ENCODE assay signal across 8 mouse cellular contexts in the genomic region with DNA sequence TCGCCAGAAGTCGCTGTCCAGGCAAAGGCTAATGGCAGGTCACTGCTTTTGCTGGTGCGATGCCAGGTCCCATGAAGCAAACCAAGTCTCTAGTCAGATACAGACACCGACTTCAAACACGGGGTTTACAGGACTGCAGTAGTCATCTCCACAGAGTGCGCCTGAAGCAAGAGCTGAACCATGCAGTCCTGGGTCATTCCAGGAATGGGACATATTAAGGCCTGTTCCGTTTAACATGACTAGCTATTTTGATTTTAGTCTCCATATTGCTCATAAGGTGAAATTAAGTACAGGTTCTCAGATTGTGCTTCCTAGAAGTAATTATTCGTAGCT. TPM values are rescaled to one million over a fixed set of nuclear protein-coding genes. Genes with fewer than 3 reads are reported as not detected.
A peak's percentile ranks its signal among the peaks of the same experiment; 100 is the strongest.
DNase-seq lines count a peak whose midpoint lies in the region; ATAC-seq and TF ChIP-seq lines count a peak whose summit lies in the region.

No protein-coding gene starts in this region.

- intact Hi-C loops in heart, adult 2 months (cut with DNase I): loop anchor here (1.0 to 5.0 kb wide), 3 partner anchors 47 to 242 kb away; a partner anchor contains a TSS
- intact Hi-C loops in heart, postnatal 25 days (cut with DNase I): loop anchor here (2.0 to 5.0 kb wide), 3 partner anchors 47 to 357 kb away; a partner anchor contains a TSS

- peak overlapping the region; percentile 76 for H3K4me2 ChIP-seq in liver, embryonic 11.5 days
- H3K4me2 ChIP-seq in stomach, postnatal 0 days (replicated peaks; ENCODE audit: low read depth): peak overlapping the region; percentile 70

- no peak for DNase-seq in heart, adult 2 months
- DNase-seq in heart, postnatal 25 days (ENCODE audit: low spot score): no peak
- DNase-seq in thymus, adult 2 months: no peak
- no peak for DNase-seq in thymus, postnatal 36 days
- no peak for DNase-seq in liver, embryonic 11.5 days (ENCODE audit: low spot score)
- no peak for DNase-seq in stomach, postnatal 0 days (ENCODE audit: low spot score)
- DNase-seq in spleen, postnatal 36 days (ENCODE audit: low spot score in 2 of 2): no peak
- no peak for DNase-seq in left cerebral cortex, adult 8-10 months (ENCODE audit: low spot score in 2 of 2)

- H3K27ac ChIP-seq in heart, adult 2 months: peak overlapping the region; percentile 89
- no peak overlapping the region for H3K27ac ChIP-seq in thymus, adult 2 months (ENCODE audit: control insufficient read depth, insufficient read depth, low read length)
- H3K27ac ChIP-seq in liver, embryonic 11.5 days (ENCODE audit: low read depth, low read length): no peak overlapping the region; the same call in 1 of the 2 replicates
- H3K27ac ChIP-seq in stomach, postnatal 0 days (replicated peaks): peak overlapping the region; percentile 70; the same call in 1 of the 2 replicates

- peak overlapping the region; percentile 58 for H3K9ac ChIP-seq in heart, adult 2 months (ENCODE audit: low read depth, low read length)
- peak overlapping the region; percentile 91 for H3K9ac ChIP-seq in liver, embryonic 11.5 days (ENCODE audit: low read depth, low read length)
- peak overlapping the region; percentile 47; the same call in 1 of the 2 replicates for H3K9ac ChIP-seq in stomach, postnatal 0 days (ENCODE audit: low read length)

- no peaks in the 10 kb centered on the region for H3K9me3 ChIP-seq in liver, embryonic 11.5 days (ENCODE audit: control insufficient read depth, low read length)
- no peaks in the 10 kb centered on the region for H3K9me3 ChIP-seq in stomach, postnatal 0 days (ENCODE audit: control insufficient read depth, low read length)

- 29% methylated on average over 8 of the region's 8 CpGs for WGBS in heart, adult 2 months
- WGBS in thymus, adult 2 months: 31% methylated on average over 8 of the region's 8 CpGs
- 38% methylated on average over 8 of the region's 8 CpGs for WGBS in liver, embryonic 11.5 days
- WGBS in stomach, postnatal 0 days: 34% methylated on average over 8 of the region's 8 CpGs

- peak overlapping the region; percentile 89 for H3K4me3 ChIP-seq in heart, adult 2 months
- H3K4me3 ChIP-seq in thymus, adult 2 months (ENCODE audit: control insufficient read depth, insufficient read depth, low read length): peak overlapping the region; percentile 97
- H3K4me3 ChIP-seq in liver, embryonic 11.5 days (ENCODE audit: low read depth, low read length): peak overlapping the region; percentile 78
- peak overlapping the region; percentile 77 for H3K4me3 ChIP-seq in stomach, postnatal 0 days (ENCODE audit: low read depth, low read length)

- peaks cover 7% of the 10 kb centered on the region for H3K4me1 ChIP-seq in heart, adult 2 months (ENCODE audit: control insufficient read depth, insufficient read depth, low read length)
- peaks cover 5% of the 10 kb centered on the region; the same call in 1 of the 2 replicates for H3K4me1 ChIP-seq in thymus, adult 2 months (replicated peaks; ENCODE audit: control insufficient read depth, insufficient read depth, low read length)
- H3K4me1 ChIP-seq in liver, embryonic 11.5 days (replicated peaks; ENCODE audit: control insufficient read depth, insufficient read depth, low read length): peaks cover 13% of the 10 kb centered on the region; the same call in 1 of the 2 replicates
- H3K4me1 ChIP-seq in stomach, postnatal 0 days (replicated peaks; ENCODE audit: control insufficient read depth, insufficient read depth): 0 out of 2 replicates have a peak, but pooled peaks cover 4% of the 10 kb centered on the region

- peaks cover 12% of the 10 kb centered on the region; the same call in 1 of the 2 replicates for H3K36me3 ChIP-seq in heart, adult 2 months (ENCODE audit: control insufficient read depth, insufficient read depth, low read length)
- H3K36me3 ChIP-seq in thymus, adult 2 months (ENCODE audit: control insufficient read depth, insufficient read depth, low read length): no peaks in the 10 kb centered on the region
- H3K36me3 ChIP-seq in liver, embryonic 11.5 days (ENCODE audit: control insufficient read depth, insufficient read depth, low read length): no peaks in the 10 kb centered on the region
- no peaks in the 10 kb centered on the region for H3K36me3 ChIP-seq in stomach, postnatal 0 days (ENCODE audit: control insufficient read depth, insufficient read depth, low read length)

- TF ChIP-seq POLR2A in heart, adult 2 months (IDR thresholded peaks at IDR 0.05; ENCODE audit: insufficient read depth, low read depth, low read length): no peak
- TF ChIP-seq POLR2A in thymus, adult 2 months (IDR thresholded peaks at IDR 0.05; ENCODE audit: control insufficient read depth, extremely low read depth, insufficient read depth, low read length, poor library complexity): no peak

- no peak for TF ChIP-seq CTCF in heart, adult 2 months (IDR thresholded peaks at IDR 0.05)
- TF ChIP-seq CTCF in thymus, adult 2 months (IDR thresholded peaks at IDR 0.05; ENCODE audit: borderline replicate concordance, control insufficient read depth, extremely low read depth, insufficient read depth, low read length, poor library complexity): no peak
- no peak; the same call in 1 of the 2 replicates for TF ChIP-seq CTCF in stomach, postnatal 0 days (IDR thresholded peaks at IDR 0.05; ENCODE audit: low read depth)

- H3K79me2 ChIP-seq in heart, adult 2 months (replicated peaks; ENCODE audit: control insufficient read depth, insufficient read depth, low read length): peaks cover 2% of the 10 kb centered on the region

- H3K27me3 ChIP-seq in heart, adult 2 months (ENCODE audit: control insufficient read depth, insufficient read depth, low read length): no peaks in the 10 kb centered on the region
- H3K27me3 ChIP-seq in thymus, adult 2 months (ENCODE audit: control insufficient read depth, insufficient read depth, low read length): no peaks in the 10 kb centered on the region
- H3K27me3 ChIP-seq in liver, embryonic 11.5 days (replicated peaks; ENCODE audit: control insufficient read depth, insufficient read depth, low read length): no peaks in the 10 kb centered on the region
- no peaks in the 10 kb centered on the region for H3K27me3 ChIP-seq in stomach, postnatal 0 days (ENCODE audit: control insufficient read depth, insufficient read depth, low read length)

- no peak for TF ChIP-seq EP300 in heart, adult 2 months (IDR thresholded peaks at IDR 0.05; ENCODE audit: insufficient read depth, low read depth, low read length)
- no peak for TF ChIP-seq EP300 in stomach, postnatal 0 days (optimal IDR thresholded peaks at IDR 0.05)

- peak; percentile 59 for ATAC-seq in liver, embryonic 11.5 days (replicated peaks; ENCODE audit: low FRiP score)
- no peak; the same call in 1 of the 2 replicates for ATAC-seq in stomach, postnatal 0 days (ENCODE audit: low FRiP score, low TSS enrichment)

RNA-seq across cellular contexts. Expression of a gene that starts 0.4 kb away (rescaled TPM):
- total RNA-seq in heart, adult 2 months (2021): 10 to 100 TPM; 16.0 to 24.9 TPM
- 7.4 and 12.0 TPM in 2 replicates for polyA plus RNA-seq in heart, adult 2 months (2012; rRNA removed)
- total RNA-seq in heart, postnatal 25 days (2021): 10 to 100 TPM; 17.5 to 20.0 TPM
- polyA plus RNA-seq in thymus, adult 2 months (2012; rRNA removed): 7.4 and 11.3 TPM in 2 replicates
- polyA plus RNA-seq in liver, embryonic 11.5 days (2014; fragmentation: Nextera tagmentation; extraction: Ambion mirVana): 12.8 and 14.4 TPM in 2 replicates
- 20.1 and 20.2 TPM in 2 replicates for polyA plus RNA-seq in stomach, postnatal 0 days (2015; fragmentation: Nextera tagmentation; extraction: Ambion mirVana)
- 10 to 100 TPM; 25.4 to 31.1 (median 28.5) TPM for total RNA-seq in left cerebral cortex, adult 8-10 months (2022)

RNA-seq across cellular contexts. Expression of a gene that starts 49.2 kb away (rescaled TPM):
- total RNA-seq in heart, adult 2 months (2021): 10 to 100 TPM; 24.2 to 38.8 TPM
- 12.8 and 43.9 TPM in 2 replicates for polyA plus RNA-seq in heart, adult 2 months (2012; rRNA removed)
- 10 to 100 TPM; 27.4 to 28.0 TPM for total RNA-seq in heart, postnatal 25 days (2021)
- polyA plus RNA-seq in thymus, adult 2 months (2012; rRNA removed): 5.1 and 6.2 TPM in 2 replicates
- polyA plus RNA-seq in liver, embryonic 11.5 days (2014; fragmentation: Nextera tagmentation; extraction: Ambion mirVana): 14.2 and 14.9 TPM in 2 replicates
- 12.6 and 12.9 TPM in 2 replicates for polyA plus RNA-seq in stomach, postnatal 0 days (2015; fragmentation: Nextera tagmentation; extraction: Ambion mirVana)
- total RNA-seq in left cerebral cortex, adult 8-10 months (2022): 1 to 10 TPM; 2.0 to 4.0 (median 3.2) TPM

RNA-seq across cellular contexts. Expression of a gene that starts 58.9 kb away (rescaled TPM):
- total RNA-seq in heart, adult 2 months (2021): not detected
- not detected in 2 replicates for polyA plus RNA-seq in heart, adult 2 months (2012; rRNA removed)
- total RNA-seq in heart, postnatal 25 days (2021): not detected
- polyA plus RNA-seq in thymus, adult 2 months (2012; rRNA removed): not detected in 2 replicates
- polyA plus RNA-seq in liver, embryonic 11.5 days (2014; fragmentation: Nextera tagmentation; extraction: Ambion mirVana): not detected in 2 replicates
- not detected in 2 replicates for polyA plus RNA-seq in stomach, postnatal 0 days (2015; fragmentation: Nextera tagmentation; extraction: Ambion mirVana)
- not detected for total RNA-seq in left cerebral cortex, adult 8-10 months (2022)

Comparison
In these comparisons a context has a peak if more than half of its experiments do, and no peak if none do; other contexts are left out.
1. H3K27ac ChIP-seq: peak in heart, adult 2 months (single experiment) and stomach, postnatal 0 days (single experiment); none in thymus, adult 2 months (single experiment) and liver, embryonic 11.5 days (single experiment).
2. Peak in every context shown above with its lines, with median percentiles within 50 percentile points of each other: H3K4me3 ChIP-seq and H3K9ac ChIP-seq.